Mouse (Mus musculus) MEL (cell line): ENCODE results near the gene Ctxn2. TPM values are rescaled to one million over a fixed set of nuclear protein-coding genes. Genes with fewer than 3 reads are reported as not detected.

Experiments used
- DNase-seq: peaks from one replicate; pipeline ENCODE4 v3.0.0; 2011; ENCODE audit warnings: low read depth, low spot score
- H3K27ac ChIP-seq: 2 replicates; pipeline ENCODE4 v1.5.1; 2012; ENCODE audit warnings: low read depth, mild to moderate bottlenecking, control low read depth, low read length, moderate library complexity; ENCODE audit not compliant: control insufficient read depth
- H3K27me3 ChIP-seq, 2 experiments: fragments of 150-350 bp in 1 of 2; sonication (generic) in 1 of 2; 2 replicates each; pipeline ENCODE4 v1.6.1; 2012; ENCODE audit warnings: low read length in 2 of 2, mild to moderate bottlenecking in 2 of 2, improper control_type of control experiment in 1 of 2, moderate library complexity in 1 of 2; ENCODE audit not compliant: insufficient read depth in 2 of 2, control insufficient read depth in 1 of 2
- H3K36me3 ChIP-seq, 2 experiments: 2 replicates each; pipeline ENCODE4 v1.6.1; 2012 to 2014; ENCODE audit warnings: low read length in 2 of 2, improper control_type of control experiment in 1 of 2, inconsistent platforms in 1 of 2, mild to moderate bottlenecking in 1 of 2; ENCODE audit not compliant: insufficient read depth in 2 of 2, control insufficient read depth in 1 of 2
- H3K4me1 ChIP-seq, 2 experiments: fragments of 150-350 bp in 1 of 2; sonication (generic) in 1 of 2; 2 replicates each; pipeline ENCODE4 v1.6.1; 2012; ENCODE audit warnings: low read length in 2 of 2, improper control_type of control experiment in 1 of 2, mild to moderate bottlenecking in 1 of 2; ENCODE audit not compliant: insufficient read depth in 2 of 2, control insufficient read depth in 1 of 2
- H3K4me3 ChIP-seq, 2 experiments: fragments of 150-350 bp in 1 of 2; sonication (generic) in 1 of 2; 2 replicates each; pipeline ENCODE4 v1.5.1; 2012; ENCODE audit warnings: low read depth in 2 of 2, low read length in 2 of 2, mild to moderate bottlenecking in 2 of 2, moderate library complexity in 2 of 2, control low read depth in 1 of 2, improper control_type of control experiment in 1 of 2; ENCODE audit not compliant: control insufficient read depth in 1 of 2, insufficient read depth in 1 of 2
- H3K79me2 ChIP-seq: 2 replicates; pipeline ENCODE4 v1.6.1; 2012; ENCODE audit warnings: mild to moderate bottlenecking, low read length, moderate library complexity; ENCODE audit not compliant: control insufficient read depth, poor library complexity, insufficient read depth
- H3K9ac ChIP-seq: 2 replicates; pipeline ENCODE4 v1.6.1; 2012; ENCODE audit warnings: low read depth, mild to moderate bottlenecking, control low read depth, low read length, moderate library complexity; ENCODE audit not compliant: control insufficient read depth, poor library complexity, severe bottlenecking
- H3K9me3 ChIP-seq: fragments of 150-350 bp; sonication (generic); replicated peaks from 2 replicates; pipeline ENCODE4 v1.6.1; 2012; ENCODE audit warnings: mild to moderate bottlenecking, low read length, improper control_type of control experiment, moderate library complexity; ENCODE audit not compliant: insufficient read depth
- CHD1 ChIP-seq: IDR thresholded peaks from 2 replicates; pipeline ENCODE4 v1.6.1; 2012; ENCODE audit warnings: low read depth, mild to moderate bottlenecking, inconsistent platforms, low read length, improper control_type of control experiment
- CTCF ChIP-seq, 3 experiments: IDR thresholded peaks in 2 of 3; conservative IDR thresholded peaks in 1 of 3; 2 replicates each; pipeline ENCODE4 v1.5.1; 2011 to 2012; ENCODE audit warnings: low read length in 3 of 3, low read depth in 2 of 3, mild to moderate bottlenecking in 2 of 3, improper control_type of control experiment in 1 of 3, inconsistent platforms in 1 of 3, mixed read lengths in 1 of 3, moderate library complexity in 1 of 3; ENCODE audit not compliant: control insufficient read depth in 1 of 3, insufficient read depth in 1 of 3, poor library complexity in 1 of 3, severe bottlenecking in 1 of 3
- ELF1 ChIP-seq: IDR thresholded peaks from 2 replicates; pipeline ENCODE4 v1.6.1; 2014; ENCODE audit warnings: low read depth, mild to moderate bottlenecking, inconsistent platforms, low read length, improper control_type of control experiment, moderate library complexity
- GATA1 ChIP-seq: IDR thresholded peaks from 2 replicates; pipeline ENCODE4 v1.6.1; 2011; ENCODE audit warnings: low read depth, low read length, improper control_type of control experiment
- JUND ChIP-seq: IDR thresholded peaks from 2 replicates; pipeline ENCODE4 v1.6.1; 2011; ENCODE audit warnings: low read depth, mild to moderate bottlenecking, improper control_type of control experiment, low read length
- MAFK ChIP-seq: IDR thresholded peaks from 2 replicates; pipeline ENCODE4 v1.6.1; 2011; ENCODE audit warnings: low read depth, mild to moderate bottlenecking, low read length, improper control_type of control experiment, borderline replicate concordance
- MAX ChIP-seq: IDR thresholded peaks from 2 replicates; pipeline ENCODE4 v1.6.1; 2011; ENCODE audit warnings: low read length, improper control_type of control experiment
- MEF2A ChIP-seq: IDR thresholded peaks from 2 replicates; pipeline ENCODE4 v1.6.1; 2014; ENCODE audit warnings: low read depth, mild to moderate bottlenecking, inconsistent platforms, low read length, improper control_type of control experiment; ENCODE audit not compliant: poor library complexity, insufficient replicate concordance, severe bottlenecking; ENCODE audit errors: extremely low read depth
- MXI1 ChIP-seq: IDR thresholded peaks from 2 replicates; pipeline ENCODE4 v1.6.1; 2011; ENCODE audit warnings: mild to moderate bottlenecking, low read depth, low read length, improper control_type of control experiment
- MYB ChIP-seq: IDR thresholded peaks from 2 replicates; pipeline ENCODE4 v1.6.1; 2011; ENCODE audit warnings: mild to moderate bottlenecking, low read depth, low read length, improper control_type of control experiment
- MYC ChIP-seq: IDR thresholded peaks from 2 replicates; pipeline ENCODE4 v1.6.1; 2011; ENCODE audit warnings: low read depth, mild to moderate bottlenecking, low read length, improper control_type of control experiment, moderate library complexity
- NRF1 ChIP-seq: IDR thresholded peaks from 2 replicates; pipeline ENCODE4 v1.6.1; 2014; ENCODE audit warnings: low read depth, mild to moderate bottlenecking, inconsistent platforms, low read length, improper control_type of control experiment, moderate library complexity; ENCODE audit not compliant: poor library complexity, insufficient read depth, severe bottlenecking
- POLR2A ChIP-seq, 2 experiments: IDR thresholded peaks; 2 replicates each; pipeline ENCODE4 v1.6.1; 2011 to 2012; ENCODE audit warnings: low read length in 2 of 2, mild to moderate bottlenecking in 2 of 2, control low read depth in 1 of 2, improper control_type of control experiment in 1 of 2, low read depth in 1 of 2, moderate library complexity in 1 of 2; ENCODE audit not compliant: control insufficient read depth in 1 of 2, insufficient read depth in 1 of 2, poor library complexity in 1 of 2
- RCOR1 ChIP-seq: IDR thresholded peaks from 2 replicates; pipeline ENCODE4 v1.6.1; 2012; ENCODE audit warnings: low read depth, mild to moderate bottlenecking, inconsistent platforms, low read length, improper control_type of control experiment
- SIN3A ChIP-seq: IDR thresholded peaks from 2 replicates; pipeline ENCODE4 v1.6.1; 2012; ENCODE audit warnings: low read length, improper control_type of control experiment, inconsistent platforms
- TBP ChIP-seq: IDR thresholded peaks from 2 replicates; pipeline ENCODE4 v1.8.0; 2011; ENCODE audit warnings: low read depth, low read length, improper control_type of control experiment
- ZC3H11A ChIP-seq: IDR thresholded peaks from 2 replicates; pipeline ENCODE4 v1.6.1; 2012; ENCODE audit warnings: low read depth, mild to moderate bottlenecking, inconsistent platforms, low read length, improper control_type of control experiment
- ZMIZ1 ChIP-seq: IDR thresholded peaks from 2 replicates; pipeline ENCODE4 v1.6.1; 2012; ENCODE audit warnings: low read depth, mild to moderate bottlenecking, inconsistent platforms, low read length, improper control_type of control experiment, moderate library complexity
- ZNF384 ChIP-seq: IDR thresholded peaks from 2 replicates; pipeline ENCODE4 v1.6.1; 2012; ENCODE audit warnings: low read depth, mild to moderate bottlenecking, inconsistent platforms, low read length, improper control_type of control experiment
- polyA plus RNA-seq, 2 experiments: library from polyadenylated mRNA; stranded (reverse) in 1 of 2; unstranded in 1 of 2; fragments of >175 nt in 1 of 2; fragments of >200 nt in 1 of 2; gene quantifications; 2 replicates each; pipeline versions ENCODE4 v1.2.1 to v1.2.4; 2012; ENCODE audit warnings: low replicate concordance in 2 of 2, low read depth in 1 of 2; ENCODE audit not compliant: insufficient read length in 2 of 2, insufficient read depth in 1 of 2, missing spikeins in 1 of 2
- total RNA-seq: library from RNA; depleted of rRNA; stranded (reverse); fragments of 300-350 nt; gene quantifications from 2 replicates; pipeline ENCODE4 v1.2.3, GENCODE M21; 2012

Ctxn2 gene
- total and polyA plus RNA-seq, 3 experiments: not detected

- no peaks in the 10 kb centered on the region; a peak in 2 of 4 replicates for H3K27me3 ChIP-seq
- no peaks in the 10 kb centered on the region for H3K4me1 ChIP-seq
- H3K27ac ChIP-seq: no peak within 1 kb of the TSS
- TF ChIP-seq MEF2A (no peak), NRF1 (no peak), CTCF (IDR thresholded peaks at IDR 0.05 in 2 of 3, conservative IDR thresholded peaks at IDR 0.05 in 1 of 3; ENCODE audit: control insufficient read depth in 1 of 3, insufficient read depth in 1 of 3, low read depth in 2 of 3, low read length in 3 of 3, poor library complexity in 1 of 3, severe bottlenecking in 1 of 3) (no peak)
- DNase-seq: no peak
- no peak within 1 kb of the TSS for H3K9ac ChIP-seq
- H3K9me3 ChIP-seq: no peaks in the 10 kb centered on the region
- H3K36me3 ChIP-seq: no peaks in the 10 kb centered on the region
- H3K79me2 ChIP-seq: no peaks in the 10 kb centered on the region
- no peak within 1 kb of the TSS for H3K4me3 ChIP-seq
Observed at GRCm38 (mm10) chr2:125152388-125152787, 15.9 kb downstream of the Ctxn2 start, which contains the start of gene Slc12a1. Gene Slc12a1 (plus strand): TSS chr2:125152505.

DNA sequence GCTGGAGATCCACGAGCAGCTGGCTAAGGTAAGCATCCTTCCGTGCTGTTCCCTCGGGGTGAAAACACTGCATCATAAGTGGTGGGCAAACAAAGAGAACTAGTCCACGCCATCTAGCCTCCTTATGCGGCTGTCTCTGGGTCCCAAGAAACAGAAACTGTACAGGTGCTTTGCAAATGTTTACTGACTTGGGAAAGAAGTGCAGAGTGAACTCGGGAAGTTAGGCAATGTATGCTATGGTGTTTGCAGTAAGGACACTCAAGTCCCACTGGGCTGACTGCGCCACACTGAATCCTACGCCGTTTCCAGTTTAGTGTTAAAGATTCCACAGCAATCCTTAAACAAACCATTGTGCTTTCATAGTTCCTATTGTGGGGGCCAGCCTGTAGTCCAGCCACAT, 17.8 kb downstream of the Ctxn2 start:
- Histone ChIP-seq H3K4me3 (no peak overlapping the region), H3K27me3 (no peaks in the 10 kb centered on the region; a peak in 2 of 4 replicates), H3K27ac (no peak overlapping the region)
- DNase-seq: no peak
- no peak for TF ChIP-seq TBP
- TF ChIP-seq JUND: no peak
- TF ChIP-seq MAFK: no peak
- no peak for TF ChIP-seq POLR2A (IDR thresholded peaks at IDR 0.05; ENCODE audit: control insufficient read depth in 1 of 2, insufficient read depth in 1 of 2, low read depth in 1 of 2, low read length in 2 of 2, poor library complexity in 1 of 2)
- TF ChIP-seq GATA1: no peak
- no peak for TF ChIP-seq MYC
- TF ChIP-seq ZC3H11A: no peak
- TF ChIP-seq ZNF384: no peak
- no peak for TF ChIP-seq SIN3A
- TF ChIP-seq MAX: no peak
- no peak for TF ChIP-seq MXI1
- no peak for TF ChIP-seq RCOR1
- TF ChIP-seq CHD1: no peak
- no peak for TF ChIP-seq MEF2A
- no peak for TF ChIP-seq ELF1
- TF ChIP-seq MYB: no peak
- TF ChIP-seq ZMIZ1: no peak
- TF ChIP-seq, all 39 proteins: peak for 0
- Histone ChIP-seq H3K9me3 (no peaks in the 10 kb centered on the region), H3K4me1 (no peaks in the 10 kb centered on the region), H3K79me2 (no peaks in the 10 kb centered on the region), H3K9ac (no peak overlapping the region), H3K36me3 (no peaks in the 10 kb centered on the region)
